Mouse (Mus musculus): ENCODE results near the gene Kifc5b.
A peak's percentile ranks its signal among the peaks of the same experiment; 100 is the strongest.
"Not testable (repeated sequence)": the region's sequence is repeated elsewhere in the genome, so short reads cannot be mapped to it uniquely, and the experiment has no call there.

The Kifc5b gene

DNA sequence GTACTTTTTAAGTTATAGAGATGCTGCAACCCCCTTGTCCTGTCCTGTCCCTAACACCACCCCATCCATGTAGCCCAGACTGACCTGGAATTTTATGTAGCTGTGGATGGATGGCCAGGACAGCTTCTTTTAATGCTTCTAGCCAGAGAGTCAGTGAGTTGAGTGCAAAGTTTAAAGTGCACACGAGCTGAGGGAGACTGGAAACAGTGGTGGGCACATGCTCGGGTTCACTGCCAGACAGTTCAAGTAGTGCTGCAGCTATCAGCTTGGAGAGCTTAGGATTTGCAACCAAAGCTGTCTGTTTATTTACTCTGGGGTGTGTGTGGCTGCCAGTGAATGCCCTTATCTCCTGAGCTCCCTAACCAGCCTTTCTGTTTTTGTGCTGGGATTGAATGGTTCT is 2.6 kb downstream of the Kifc5b start:
- DNase-seq (ENCODE audit: low spot score): not testable (repeated sequence)

DNA sequence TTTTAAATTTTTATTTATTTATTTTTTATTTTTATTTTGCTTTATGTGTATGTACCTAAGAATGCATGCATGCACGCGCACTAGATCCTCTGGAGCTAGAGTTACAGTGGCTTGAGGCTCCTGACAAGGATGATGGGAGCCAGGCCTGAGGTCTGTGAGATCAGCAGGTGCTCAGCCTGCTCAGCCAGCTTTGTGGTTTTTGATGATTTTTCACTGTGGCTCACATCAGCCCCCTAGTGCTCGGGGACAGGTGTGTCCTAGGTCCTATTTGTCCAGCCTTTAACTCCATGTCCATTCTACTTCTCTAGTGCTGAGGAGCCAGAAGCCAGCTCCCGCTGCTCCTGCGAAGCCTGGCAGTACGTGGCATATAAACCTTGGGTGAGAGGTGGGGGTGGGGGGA is 5.5 kb downstream of the Kifc5b start:
- not testable (repeated sequence) for DNase-seq (ENCODE audit: low spot score)

GRCm38 (mm10) chr17:26925414-26925813 is 8.5 kb downstream of the Kifc5b start:
- DNase-seq (ENCODE audit: low spot score): not testable (repeated sequence)

DNA sequence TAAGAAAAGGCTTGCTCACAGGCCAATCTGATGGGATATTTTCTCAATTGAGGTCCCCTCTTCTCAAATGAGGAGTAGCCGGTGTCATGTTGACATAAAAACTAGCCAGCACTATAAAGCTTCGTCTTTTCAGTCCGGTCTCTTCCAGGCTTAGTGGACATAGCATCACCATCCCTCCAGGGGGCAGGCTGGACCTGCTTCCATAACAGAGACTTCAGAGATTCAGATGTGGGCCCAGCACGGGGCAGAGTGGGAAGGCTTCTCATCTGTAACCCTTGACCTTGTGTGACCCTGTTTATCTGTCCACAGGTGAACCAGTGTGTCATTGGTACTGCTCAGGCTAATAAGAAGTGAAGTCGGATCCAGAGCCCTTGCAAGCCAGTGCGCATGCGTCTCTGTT is 14.9 kb downstream of the Kifc5b start:
- DNase-seq (ENCODE audit: low spot score): peak; percentile 76

GRCm38 (mm10) chr17:26932839-26933398 is 16.0 kb downstream of the Kifc5b start, which contains the start of gene Phf1:
TSS of gene Phf1 (plus strand) at chr17:26933052.
- peak; percentile 93 for DNase-seq (ENCODE audit: low spot score)

DNA sequence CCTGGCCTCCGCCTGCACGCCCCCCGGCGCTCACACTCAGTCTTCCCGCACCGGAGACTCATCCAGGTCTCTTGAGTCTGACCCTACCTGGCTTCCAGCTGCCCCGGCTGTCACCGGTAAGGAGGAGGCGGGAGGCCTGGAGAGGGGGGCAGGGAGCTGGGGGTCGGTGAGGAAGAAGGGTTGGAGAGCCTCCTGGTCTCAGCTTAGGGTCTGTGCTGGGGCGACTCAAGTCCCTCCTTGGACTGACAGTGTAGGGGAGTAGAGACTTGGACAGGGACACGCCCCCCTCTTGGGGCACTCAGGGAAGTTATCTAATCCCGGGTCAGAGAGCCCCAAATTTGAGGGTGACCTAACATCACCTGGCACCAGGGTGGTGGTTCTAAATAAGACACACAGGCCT is 16.5 kb downstream of the Kifc5b start:
- DNase-seq (ENCODE audit: low spot score): no peak

GRCm38 (mm10) chr17:26933885-26934827 is 17.3 kb downstream of the Kifc5b start:
- no peak for DNase-seq (ENCODE audit: low spot score)

- DNase-seq (ENCODE audit: low spot score): no peak
These were observed 18.1 kb downstream of the Kifc5b start for GRCm38 (mm10) chr17:26935027-26935426.

DNA sequence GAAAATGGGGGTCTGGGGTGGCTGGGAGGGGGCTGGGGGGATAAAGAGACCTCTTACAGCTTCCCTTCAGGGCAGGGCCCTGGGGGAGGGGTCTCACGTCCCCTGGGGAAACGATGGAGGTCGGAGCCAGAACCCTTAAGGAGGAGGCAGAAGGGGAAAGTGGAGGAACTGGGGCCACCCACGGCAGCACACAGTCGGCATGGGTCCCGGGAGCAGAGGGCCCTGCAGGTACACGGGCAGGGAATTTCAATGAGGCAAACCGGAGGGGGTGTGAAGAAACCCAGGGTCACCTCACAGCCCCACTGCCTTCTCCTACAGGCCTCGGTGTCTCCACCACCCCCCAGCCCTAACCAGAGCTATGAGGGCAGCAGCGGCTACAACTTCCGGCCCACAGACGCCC is 19.6 kb downstream of the Kifc5b start:
- DNase-seq (ENCODE audit: low spot score): no peak

GRCm38 (mm10) chr17:26936921-26937695 is 20.2 kb downstream of the Kifc5b start:
- DNase-seq (ENCODE audit: low spot score): no peak

GRCm38 (mm10) chr17:26937883-26938695 is 21.2 kb downstream of the Kifc5b start:
- no peak for DNase-seq (ENCODE audit: low spot score)

- no peak for DNase-seq (ENCODE audit: low spot score)
These were observed 21.8 kb downstream of the Kifc5b start for GRCm38 (mm10) chr17:26938731-26939130.

DNA sequence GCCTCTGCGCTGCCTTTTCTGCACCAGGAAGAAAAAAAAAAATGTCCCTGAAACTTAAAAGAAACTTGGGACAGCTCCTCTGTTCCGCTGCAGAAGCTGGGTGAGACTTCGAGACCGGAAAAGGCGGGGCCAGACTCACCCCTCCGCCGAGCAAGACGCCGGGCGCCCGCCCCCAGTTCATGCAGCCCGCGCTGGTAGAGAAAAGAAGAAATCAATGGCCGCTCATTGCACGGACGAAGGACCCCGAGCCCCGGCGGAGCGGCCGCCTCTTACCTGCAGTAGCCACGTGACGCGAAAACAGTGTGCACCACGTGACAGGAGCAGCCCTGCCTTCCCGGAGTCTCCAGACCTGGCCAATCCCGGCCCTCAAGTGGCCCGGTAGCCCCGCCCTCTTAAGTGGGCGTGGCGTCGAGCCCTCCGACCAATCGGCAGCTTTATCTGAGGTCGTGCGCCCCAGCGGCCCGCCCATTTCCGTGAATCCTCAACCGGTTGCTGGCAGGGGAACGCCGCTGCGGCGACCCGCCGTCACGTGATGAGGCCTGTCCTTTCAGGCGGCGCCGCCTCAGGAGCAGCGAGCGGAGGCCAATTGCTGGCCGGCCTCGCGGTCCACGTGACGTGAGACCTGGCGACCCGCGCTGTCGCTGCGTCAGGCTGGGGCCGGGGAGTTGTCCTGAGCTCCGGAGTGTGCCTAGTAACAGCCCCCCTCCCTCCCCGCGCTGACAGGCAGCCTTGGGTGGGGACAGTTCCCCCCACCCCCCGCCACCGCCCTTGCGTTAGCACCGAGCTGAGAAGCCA is 22.5 kb downstream of the Kifc5b start, which contains the start of gene Cuta:
TSS of gene Cuta (minus strand) at position 392 of the 795 bp plus-strand sequence.
- DNase-seq (ENCODE audit: low spot score): peak; percentile 99

GRCm38 (mm10) chr17:26939973-26940300 is 23.0 kb downstream of the Kifc5b start:
- no peak for DNase-seq (ENCODE audit: low spot score)

GRCm38 (mm10) chr17:26941031-26941789 is 24.3 kb downstream of the Kifc5b start, which contains the start of gene Syngap1:
TSS of gene Syngap1 (plus strand) at chr17:26941253.
- peak; percentile 42 for DNase-seq (ENCODE audit: low spot score)

DNA sequence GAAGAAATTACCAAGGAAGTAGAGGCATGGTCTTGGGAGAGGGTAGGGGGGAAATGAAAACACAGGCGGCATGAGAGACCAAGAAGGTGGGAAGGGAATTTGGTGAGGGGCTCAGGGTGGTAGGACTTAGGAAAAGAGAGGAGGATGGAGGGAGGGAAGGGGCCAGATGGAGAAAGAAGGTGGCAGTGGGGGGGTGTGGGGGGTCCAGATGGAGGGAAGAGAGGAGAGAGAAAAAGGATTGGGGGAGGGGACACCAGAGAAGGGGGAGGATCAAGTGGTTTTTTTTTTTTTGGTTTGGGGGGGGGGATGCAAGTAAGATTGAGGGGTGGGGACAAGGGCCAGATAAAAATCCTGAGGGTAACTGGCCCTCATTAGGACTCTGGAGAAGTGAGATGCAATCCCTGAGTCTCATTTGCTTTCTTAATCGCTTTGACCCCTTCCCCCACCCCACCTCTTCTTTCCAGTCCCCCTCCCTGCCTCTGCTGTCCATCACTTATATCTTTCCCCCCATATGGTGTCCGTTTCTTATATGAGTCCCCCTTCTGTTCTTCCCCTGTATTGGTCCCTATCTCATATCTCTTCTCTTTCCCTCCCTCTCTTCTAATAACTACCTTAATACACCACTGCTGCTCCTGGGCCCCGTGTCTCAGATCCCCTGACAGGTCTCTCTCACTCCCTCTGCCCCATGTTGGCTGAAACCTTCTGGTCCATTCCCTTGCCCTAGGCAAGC is 25.1 kb downstream of the Kifc5b start:
- no peak for DNase-seq (ENCODE audit: low spot score)

DNA sequence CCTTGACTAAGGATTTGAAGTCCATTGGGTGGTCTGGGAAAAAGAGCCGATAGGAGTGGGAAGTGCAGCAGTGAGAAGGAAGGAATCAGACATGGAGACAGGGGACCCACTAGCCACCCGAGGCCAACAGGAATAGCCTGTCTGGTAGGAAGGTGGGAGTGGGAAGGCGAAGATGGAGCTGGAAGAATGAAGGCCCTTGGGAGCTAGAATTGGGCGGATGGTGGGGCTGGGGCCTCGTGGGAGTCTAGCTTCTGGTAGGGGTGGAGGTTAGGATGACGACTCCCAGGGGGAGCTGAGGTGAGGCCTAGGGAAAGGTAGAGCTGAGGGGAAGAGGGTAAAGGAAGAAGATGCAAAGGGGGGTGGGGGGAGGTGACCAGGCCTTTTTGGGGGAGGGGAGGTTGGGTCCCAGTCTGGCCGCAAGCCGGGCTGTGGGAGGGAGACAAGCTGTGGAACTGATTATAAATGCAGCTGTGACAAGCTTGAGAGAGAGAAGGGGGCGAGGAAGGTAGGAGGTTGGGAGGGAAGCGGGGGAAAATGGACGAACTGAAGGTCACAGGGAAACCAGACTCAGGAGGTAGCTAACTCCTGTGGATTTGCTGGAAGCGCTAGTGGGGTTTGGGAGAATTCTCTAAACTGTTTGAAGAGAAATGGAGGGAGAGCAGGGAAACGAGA is 29.1 kb downstream of the Kifc5b start:
- DNase-seq (ENCODE audit: low spot score): no peak

DNA sequence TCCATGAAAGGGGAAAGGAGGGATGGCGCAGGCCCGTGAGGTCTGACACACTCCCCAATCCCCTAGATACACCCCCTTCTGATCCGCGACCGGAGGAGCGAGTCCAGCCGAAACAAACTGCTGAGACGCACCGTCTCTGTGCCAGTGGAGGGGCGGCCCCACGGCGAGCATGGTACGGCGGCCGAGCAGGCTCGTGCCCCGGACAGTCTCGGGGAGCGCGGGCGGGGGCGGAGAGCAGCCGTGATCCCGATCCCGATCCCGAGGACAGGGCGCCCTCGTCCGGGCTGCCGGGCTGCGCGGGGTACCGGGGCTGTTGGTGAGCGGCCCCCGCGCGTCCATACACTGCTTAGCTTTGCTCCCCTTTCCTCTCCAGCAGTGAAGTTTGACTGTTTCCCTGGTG is 29.7 kb downstream of the Kifc5b start:
- no peak for DNase-seq (ENCODE audit: low spot score)

All from MN1 (cell line).